Mouse (Mus musculus) midbrain, embryonic 11.5 days (tissue): ENCODE results near the gene Ccni. TPM values are rescaled to one million over a fixed set of nuclear protein-coding genes. Genes with fewer than 3 reads are reported as not detected.

Source experiments
- ATAC-seq: fragments of 200-750 bp; cut with Nextera tagmentation; 2 replicates; pipeline ENCODE4 v1.8.0; 2017; ENCODE audit warnings: moderate TSS enrichment, moderate library complexity; ENCODE audit not compliant: low FRiP score
- DNase-seq: peaks from one replicate; pipeline ENCODE4 v3.0.0; 2015; ENCODE audit warnings: low spot score; ENCODE audit errors: missing footprints
- H3K27ac ChIP-seq: fragments of 300-500 bp; sonication (generic); 2 replicates; pipeline ENCODE4 v1.5.1; 2014; ENCODE audit warnings: low read depth, low read length
- H3K27me3 ChIP-seq: fragments of 300-500 bp; sonication (generic); 2 replicates; pipeline ENCODE4 v1.6.1; 2014; ENCODE audit warnings: mild to moderate bottlenecking, low read length, moderate library complexity, mixed read lengths; ENCODE audit not compliant: control insufficient read depth, insufficient read depth
- H3K36me3 ChIP-seq: fragments of 300-500 bp; sonication (generic); 2 replicates; pipeline ENCODE4 v1.6.1; 2014; ENCODE audit warnings: mild to moderate bottlenecking, low read length, moderate library complexity, mixed read lengths; ENCODE audit not compliant: control insufficient read depth, insufficient read depth
- H3K4me1 ChIP-seq: fragments of 300-500 bp; sonication (generic); 2 replicates; pipeline ENCODE4 v1.6.1; 2014; ENCODE audit warnings: low read length; ENCODE audit not compliant: control insufficient read depth, insufficient read depth
- H3K4me2 ChIP-seq: fragments of 300-500 bp; sonication (generic); 2 replicates; pipeline ENCODE4 v1.6.1; 2014; ENCODE audit warnings: mild to moderate bottlenecking, moderate library complexity
- H3K4me3 ChIP-seq: fragments of 300-500 bp; sonication (generic); 2 replicates; pipeline ENCODE4 v1.5.1; 2014; ENCODE audit warnings: low read depth, low read length
- H3K9ac ChIP-seq: fragments of 300-500 bp; sonication (generic); 2 replicates; pipeline ENCODE4 v1.6.1; 2014; ENCODE audit warnings: low read length
- H3K9me3 ChIP-seq: fragments of 300-500 bp; sonication (generic); 2 replicates; pipeline ENCODE4 v1.6.1; 2016; ENCODE audit warnings: low read length; ENCODE audit not compliant: control insufficient read depth
- WGBS: fragments of 180-500 bp; shearing (Covaris S2); extraction: QIAGEN DNeasy Blood & Tissue Kit; methylation state at CpG from one replicate; pipeline ENCODE4 v1.1.7; 2014; 5-methylcytosine and 5-hydroxymethylcytosine counted together
- polyA plus RNA-seq: library from polyadenylated mRNA; unstranded; fragments of >200 nt; fragmentation: Nextera tagmentation; extraction: Ambion mirVana; gene quantifications from 2 replicates; pipeline ENCODE4 v1.2.1, GENCODE M21; 2014

Ccni gene
- polyA plus RNA-seq, 1 experiment from 2014 or later = 159 TPM

DNA sequence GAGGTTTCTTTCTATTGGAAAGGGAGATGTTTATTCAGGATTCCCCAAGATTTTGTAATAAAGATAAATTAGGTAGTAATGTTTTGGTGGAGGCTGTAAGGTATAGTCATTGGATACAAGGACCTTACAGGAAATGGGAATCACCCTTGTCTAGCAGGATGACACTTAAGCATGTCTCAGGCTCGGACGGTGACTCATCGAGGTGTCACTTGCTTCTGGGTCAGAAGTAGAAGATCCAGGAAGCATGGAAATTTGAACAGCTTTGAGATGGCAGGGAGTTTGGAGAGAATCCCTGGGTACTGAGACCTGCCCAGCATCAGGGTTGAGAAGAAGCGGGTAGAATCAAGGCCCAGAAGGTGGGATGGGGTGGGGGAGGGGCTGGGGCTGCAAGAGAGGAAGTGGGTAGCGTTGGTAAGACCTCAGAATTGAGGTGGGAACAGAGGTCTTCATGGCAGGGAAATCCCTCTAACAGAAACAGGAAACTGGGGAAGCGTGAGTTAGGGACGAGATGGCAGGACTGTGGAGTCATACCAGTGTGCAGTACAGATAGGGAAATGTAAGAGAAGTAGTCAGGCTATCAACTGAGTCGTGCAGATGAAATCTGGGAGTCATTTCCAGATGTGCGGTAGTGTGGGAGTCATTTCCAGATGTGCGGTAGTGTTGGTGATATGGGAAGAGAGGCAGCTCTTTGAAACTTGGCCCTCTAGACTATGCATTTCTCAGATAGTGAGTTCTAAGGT is 70.8 kb downstream of the Ccni start:
- Histone ChIP-seq H3K27ac (no peak overlapping the region), H3K4me1 (peaks cover 22% of the 10 kb centered on the region), H3K9me3 (no peaks in the 10 kb centered on the region; the same call in 1 of the 2 replicates), H3K9ac (no peak overlapping the region), H3K4me2 (no peak overlapping the region), H3K4me3 (no peak overlapping the region), H3K36me3 (peaks cover 4% of the 10 kb centered on the region; the same call in 1 of the 2 replicates), H3K27me3 (no peaks in the 10 kb centered on the region)
- WGBS = 89% methylated on average over 10 of the region's 10 CpGs
- no peak for DNase-seq
- ATAC-seq = no peak

DNA sequence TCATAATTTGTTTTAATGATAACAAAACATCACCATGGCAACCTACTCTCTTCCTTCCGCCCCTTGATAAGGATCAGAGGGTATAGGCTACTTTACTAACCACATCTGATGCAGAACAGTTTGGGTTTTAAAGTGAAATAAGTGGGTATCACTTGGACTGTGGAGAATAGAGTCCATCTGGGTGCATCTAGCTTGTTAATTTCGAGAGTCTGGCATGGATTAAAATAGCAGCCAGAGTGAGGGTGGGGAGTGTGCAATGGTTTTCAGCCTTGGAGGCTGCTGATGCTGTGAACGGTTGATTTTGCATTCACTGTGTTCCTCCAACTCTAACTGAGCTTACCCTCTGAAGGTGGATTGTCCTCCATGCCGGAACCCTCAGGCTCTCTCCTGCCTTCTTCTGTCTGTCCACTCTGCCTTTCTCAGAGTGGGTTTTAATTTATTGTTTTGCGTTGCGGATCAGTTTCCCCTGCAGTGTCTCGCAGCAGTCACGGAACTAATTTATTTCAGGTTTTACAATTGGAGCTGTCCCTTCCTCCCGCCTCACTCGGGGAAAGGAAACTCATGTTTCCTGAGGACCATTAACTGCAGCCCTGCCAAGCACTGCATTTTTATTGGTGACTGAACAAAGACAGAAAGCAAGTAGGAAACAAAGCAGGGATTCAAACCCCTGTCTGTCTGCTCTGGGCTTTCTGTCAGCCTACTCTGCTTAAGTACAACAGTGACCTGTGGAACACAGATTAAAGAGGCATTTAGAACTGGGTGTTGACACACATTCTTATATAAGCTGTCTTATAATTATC is 72.7 kb downstream of the Ccni start:
- WGBS = 41% methylated on average over 10 of the region's 10 CpGs
- DNase-seq (no peak), ATAC-seq (no peak)
- no peaks in the 10 kb centered on the region for H3K27me3 ChIP-seq
- H3K4me1 ChIP-seq = peaks cover 40% of the 10 kb centered on the region
- H3K9me3 ChIP-seq = no peaks in the 10 kb centered on the region; the same call in 1 of the 2 replicates
- H3K36me3 ChIP-seq = no peaks in the 10 kb centered on the region
- no peak overlapping the region for H3K4me2 ChIP-seq
- H3K9ac ChIP-seq = no peak overlapping the region
- H3K27ac ChIP-seq = no peak overlapping the region
- H3K4me3 ChIP-seq = no peak overlapping the region

Other genes starting within 250 kb of the Ccni start
- gene Sowahb, start 161.5 kb downstream of the Ccni start, polyA plus RNA-seq = 0.03 and 0.21 TPM in 2 replicates
- gene Sept11, start 113.1 kb downstream of the Ccni start, polyA plus RNA-seq = 251 and 269 TPM in 2 replicates
- 1.6 and 2.4 TPM in 2 replicates for gene 2010109A12Rik, start within 50 bp of the Ccni start, polyA plus RNA-seq
- gene Ccng2, start 60.8 kb upstream of the Ccni start, polyA plus RNA-seq = 94.2 and 97.7 TPM in 2 replicates